Mouse (Mus musculus) monocyte, adult 2 months (primary cell): ENCODE data around the gene Gtsf1.
"Not testable (repeated sequence)": the region's sequence is repeated elsewhere in the genome, so short reads cannot be mapped to it uniquely, and the experiment has no call there.

ENCODE experiments used
- DNase-seq, 2 experiments: peaks; one replicate each; pipeline ENCODE4 v3.0.0; 2022; ENCODE audit warnings: low spot score in 2 of 2, low read depth in 1 of 2

Gtsf1 gene

GRCm38 (mm10) chr15:103430241-103430640 lies at the start of gene Gtsf1:
Gtsf1 (minus strand) TSS chr15:103430470.
- no peak for DNase-seq

DNA sequence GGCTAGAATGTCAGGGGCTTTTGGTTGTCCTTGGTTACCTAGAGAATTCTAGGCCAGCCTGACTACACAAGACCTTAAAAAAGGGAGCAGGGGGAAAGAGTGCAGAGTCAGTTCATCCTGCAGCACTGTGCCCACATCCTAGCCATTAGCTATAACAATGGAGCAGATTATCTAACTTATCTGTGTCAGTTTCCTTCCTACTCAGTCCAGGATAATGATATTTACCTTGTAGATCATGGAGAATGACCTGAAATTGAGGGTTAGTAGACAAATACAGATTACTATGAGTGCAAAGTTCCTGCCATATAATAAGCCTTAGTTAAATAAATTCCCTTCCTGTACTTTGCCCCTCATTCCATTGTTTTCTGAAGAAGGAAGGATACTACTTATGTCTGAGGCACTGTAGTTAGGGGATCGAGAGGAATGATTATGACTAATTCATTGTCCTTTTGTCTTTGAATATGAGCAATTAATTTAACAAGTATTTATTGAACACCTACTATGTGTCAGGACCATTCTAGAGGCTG lies 48.9 kb upstream of the Gtsf1 start:
- no peak for DNase-seq

- no peak for DNase-seq
Measured at GRCm38 (mm10) chr15:103473769-103474168, 43.5 kb upstream of the Gtsf1 start.

DNA sequence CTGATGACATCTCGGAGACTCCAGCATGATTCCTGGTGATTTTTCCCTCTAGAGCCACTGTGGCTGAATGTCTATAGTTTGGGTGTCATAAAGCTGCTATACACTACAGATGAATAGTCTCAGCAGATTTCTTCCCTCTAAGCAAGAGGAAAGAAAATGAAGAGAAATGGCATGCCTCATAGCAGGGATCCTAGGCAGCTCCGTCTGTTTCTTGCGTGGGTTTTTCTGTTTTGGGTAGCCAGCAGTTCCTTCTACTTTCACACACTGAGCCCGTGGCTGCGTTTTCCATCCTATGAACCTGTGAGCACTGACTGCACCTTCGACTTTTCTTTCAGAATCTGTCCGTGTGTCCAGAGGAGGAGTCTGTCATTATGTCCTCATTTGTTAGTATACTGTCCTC lies 42.9 kb upstream of the Gtsf1 start:
- no peak for DNase-seq

- DNase-seq: no peak
Measured at GRCm38 (mm10) chr15:103472265-103472664, 42.0 kb upstream of the Gtsf1 start.

- DNase-seq: no peak
Measured at GRCm38 (mm10) chr15:103471488-103472194, 41.4 kb upstream of the Gtsf1 start.

- DNase-seq: peak in 1 of 2 experiments; percentile 26
Measured at GRCm38 (mm10) chr15:103462539-103463261, 32.4 kb upstream of the Gtsf1 start.

DNA sequence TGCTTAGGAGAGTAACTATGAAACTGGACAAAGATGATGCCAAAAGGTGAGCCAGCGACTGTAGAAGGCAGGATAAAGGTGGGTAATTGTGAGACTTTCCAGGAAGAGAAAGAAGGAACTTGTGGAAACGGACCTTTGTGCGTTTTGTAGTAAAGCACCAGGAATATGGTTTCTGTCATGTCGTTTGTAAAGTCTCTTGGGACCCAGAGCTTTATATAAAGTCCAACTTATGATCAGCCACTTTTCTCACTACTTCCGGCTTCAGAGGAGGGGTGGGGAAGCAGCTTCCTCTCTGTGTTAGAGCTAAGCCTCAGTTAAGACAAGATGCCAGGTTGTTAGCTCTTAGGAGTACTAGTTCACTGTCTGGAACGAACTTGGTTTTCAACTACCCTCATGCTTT lies 24.2 kb upstream of the Gtsf1 start:
- no peak for DNase-seq

DNA sequence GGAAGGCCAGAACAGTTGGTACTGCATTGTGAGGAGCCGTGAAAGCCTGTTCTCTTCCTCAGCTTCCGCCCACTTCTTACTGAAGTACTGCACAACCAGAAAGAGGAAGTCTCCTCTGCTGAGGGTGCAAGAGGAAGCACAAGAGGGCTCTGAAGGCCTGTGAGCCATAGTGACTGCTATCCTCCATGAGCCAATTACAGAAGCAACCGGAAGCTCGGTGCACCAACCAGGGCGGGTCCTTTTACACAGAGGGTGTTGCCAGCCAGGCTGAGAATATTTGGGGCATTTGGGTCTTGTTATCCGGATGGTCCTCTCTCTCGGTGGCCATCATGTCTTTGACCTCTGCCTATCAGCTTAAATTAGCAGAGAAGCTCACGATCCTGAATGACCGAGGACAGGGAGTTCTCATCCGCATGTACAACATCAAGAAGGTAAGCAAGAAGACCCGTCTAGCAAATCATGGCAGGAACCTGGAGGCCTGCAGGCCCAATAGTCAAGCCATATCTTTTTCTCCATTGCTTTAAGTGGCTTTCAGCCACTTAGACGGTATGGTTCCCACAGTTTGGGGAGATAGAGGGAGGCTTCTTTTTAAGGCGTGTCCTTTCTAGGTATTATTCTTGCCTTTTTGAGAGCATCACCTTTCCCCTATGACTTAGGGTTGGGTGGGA lies 23.4 kb upstream of the Gtsf1 start, which contains the start of gene Nckap1l:
TSS of gene Nckap1l (plus strand) at position 244 of the 668 bp plus-strand sequence.
- peak; percentile 80 to 85 for DNase-seq

DNA sequence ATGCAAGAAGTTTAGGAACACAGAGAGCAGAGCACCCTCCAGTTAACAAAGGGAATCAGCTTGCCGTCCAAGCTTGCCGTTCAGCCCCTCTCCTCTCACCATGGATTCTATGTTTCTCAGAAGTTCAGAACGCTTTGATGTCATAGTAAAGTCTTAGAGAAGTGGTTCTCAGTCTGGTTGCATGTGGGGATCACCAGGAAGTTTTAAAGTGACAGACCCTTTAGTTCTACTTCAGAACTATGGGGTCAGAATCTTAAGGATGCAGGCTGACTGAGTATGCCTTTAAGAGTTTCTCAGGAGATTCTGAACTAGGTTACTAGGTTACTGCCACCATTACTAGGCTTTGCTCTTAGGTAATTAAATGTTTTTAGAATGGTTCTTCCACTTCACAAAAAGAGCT lies 18.1 kb upstream of the Gtsf1 start, which contains the start of gene Gtsf2:
TSS of gene Gtsf2 (minus strand) at position 101 of the 400 bp plus-strand sequence.
- DNase-seq: no peak

- not testable (repeated sequence) for DNase-seq
Measured at GRCm38 (mm10) chr15:103445966-103446365, 15.7 kb upstream of the Gtsf1 start.

GRCm38 (mm10) chr15:103427017-103427416 lies 3.3 kb downstream of the Gtsf1 start:
- no peak for DNase-seq

DNA sequence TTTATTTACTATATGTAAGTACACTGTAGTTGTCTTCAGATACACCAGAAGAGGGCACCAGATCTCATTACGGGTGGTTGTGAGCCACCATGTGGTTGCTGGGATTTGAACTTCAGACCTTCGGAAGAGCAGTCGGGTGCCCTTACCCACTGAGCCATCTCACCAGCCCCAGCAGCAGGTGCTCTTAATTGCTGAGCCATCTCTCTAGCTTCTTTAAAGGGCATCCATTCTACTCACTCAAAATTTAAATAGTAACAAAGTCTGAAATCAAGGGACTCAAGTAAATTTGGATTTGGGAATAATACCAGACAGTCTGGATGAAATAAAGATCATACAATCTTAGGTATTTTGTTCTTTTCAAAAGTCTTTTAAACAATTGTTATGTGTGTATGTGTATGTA lies 24.7 kb downstream of the Gtsf1 start:
- not testable (repeated sequence) for DNase-seq

DNA sequence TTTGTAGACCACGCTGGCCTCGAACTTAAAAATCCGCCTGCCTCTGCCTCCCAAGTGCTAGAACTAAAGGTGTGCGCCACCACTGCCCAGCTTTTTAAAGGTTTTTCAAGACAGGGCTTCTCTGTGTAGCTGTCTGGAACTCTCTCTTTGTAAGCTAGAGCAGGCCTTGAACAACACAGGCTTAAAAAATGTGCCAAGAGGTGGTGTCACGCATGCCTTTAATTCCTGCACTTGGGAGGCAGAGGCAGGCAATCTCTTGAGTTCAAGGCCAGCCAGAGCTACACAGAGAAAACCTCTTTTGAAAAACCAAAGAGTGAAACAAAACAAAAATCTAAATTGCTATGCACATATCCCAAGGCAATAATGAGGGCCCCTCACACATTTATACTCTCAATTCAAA lies 28.9 kb downstream of the Gtsf1 start:
- no peak for DNase-seq

DNA sequence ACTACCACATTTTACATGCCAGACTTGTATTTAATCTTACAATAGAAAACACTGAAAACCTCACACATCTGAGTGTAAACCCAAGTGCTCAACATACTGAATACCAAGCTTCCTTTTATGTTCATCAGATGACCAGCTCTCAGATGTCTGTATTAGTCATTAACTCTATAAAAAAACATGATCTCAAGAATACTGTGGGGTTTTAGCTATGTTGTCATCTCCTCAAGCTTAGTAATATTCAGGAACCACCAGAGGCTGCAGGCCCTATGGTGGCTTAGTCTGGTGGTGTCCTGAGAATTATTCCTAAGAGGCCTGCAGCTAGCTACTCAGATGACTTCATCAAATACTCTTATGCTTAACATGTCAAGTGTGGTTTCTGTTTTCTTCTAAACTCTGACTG lies 36.7 kb downstream of the Gtsf1 start:
- DNase-seq: no peak

GRCm38 (mm10) chr15:103388556-103389145 lies 41.6 kb downstream of the Gtsf1 start:
- no peak for DNase-seq

GRCm38 (mm10) chr15:103383771-103384488 lies 46.3 kb downstream of the Gtsf1 start:
- DNase-seq: no peak

GRCm38 (mm10) chr15:103382795-103383406 lies 47.4 kb downstream of the Gtsf1 start:
- no peak for DNase-seq

DNA sequence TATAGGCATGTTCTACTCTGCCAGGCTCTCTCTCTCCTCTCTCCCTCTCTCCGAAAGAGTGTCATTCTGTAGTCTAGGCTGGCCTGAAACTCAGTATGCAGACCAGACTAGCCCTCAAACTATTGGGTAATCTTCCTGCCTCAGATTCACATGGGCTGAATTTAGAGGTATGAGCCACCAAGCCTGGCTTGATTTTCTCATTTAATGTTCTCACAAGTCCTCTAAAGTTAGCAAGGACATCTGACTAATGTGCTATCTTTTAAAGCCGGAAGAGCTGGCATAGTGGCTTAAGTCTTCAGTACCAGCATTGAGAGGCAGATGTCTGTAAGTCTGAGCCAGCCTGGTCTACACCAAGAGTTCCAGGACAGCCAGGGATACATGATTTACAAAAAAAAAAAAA lies 48.2 kb downstream of the Gtsf1 start:
- no peak for DNase-seq

DNA sequence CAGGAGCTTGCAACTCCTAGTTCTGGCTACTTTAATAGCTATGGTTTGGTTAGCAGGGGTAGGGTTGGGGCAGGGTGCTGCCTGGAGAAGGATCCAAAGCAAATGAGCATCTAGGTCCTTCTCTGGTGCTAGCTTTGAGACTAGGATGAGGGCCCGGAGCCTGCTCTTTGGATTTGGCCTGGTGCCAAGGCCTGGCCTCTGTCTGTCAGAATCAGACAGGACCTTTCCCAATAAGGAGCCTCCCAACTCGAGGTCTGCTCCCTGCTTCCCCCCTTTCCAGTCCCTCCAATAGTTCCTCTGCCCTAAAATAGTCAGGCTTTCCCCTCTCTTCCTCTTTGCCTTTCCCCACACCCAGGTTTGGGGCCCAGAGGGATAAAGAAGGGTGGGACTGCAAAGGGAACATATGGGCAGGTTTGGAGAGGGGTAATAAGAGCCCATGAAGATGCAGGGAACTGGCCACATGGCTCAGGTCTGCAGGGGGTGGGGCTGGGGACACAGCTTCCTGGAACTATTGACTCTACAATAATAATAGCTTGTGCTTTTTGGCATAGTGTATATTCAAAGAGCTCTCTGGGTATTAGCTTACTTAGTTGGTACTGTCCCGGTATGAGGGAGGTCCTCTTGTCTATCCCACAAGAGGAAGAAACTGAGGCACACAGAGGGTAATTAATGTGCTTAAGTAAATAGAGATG lies 51.5 kb downstream of the Gtsf1 start:
- DNase-seq: no peak
